Mouse (Mus musculus) CD4-positive helper T cell, adult 2 months (primary cell): ENCODE measurements around the gene Hoxa4.
A peak's percentile ranks its signal among the peaks of the same experiment; 100 is the strongest.

Experiments
- DNase-seq: peaks from one replicate; pipeline ENCODE4 v3.0.0-alpha.2; 2012; ENCODE audit warnings: low read depth, missing footprints, low spot score

The Hoxa4 gene

DNA sequence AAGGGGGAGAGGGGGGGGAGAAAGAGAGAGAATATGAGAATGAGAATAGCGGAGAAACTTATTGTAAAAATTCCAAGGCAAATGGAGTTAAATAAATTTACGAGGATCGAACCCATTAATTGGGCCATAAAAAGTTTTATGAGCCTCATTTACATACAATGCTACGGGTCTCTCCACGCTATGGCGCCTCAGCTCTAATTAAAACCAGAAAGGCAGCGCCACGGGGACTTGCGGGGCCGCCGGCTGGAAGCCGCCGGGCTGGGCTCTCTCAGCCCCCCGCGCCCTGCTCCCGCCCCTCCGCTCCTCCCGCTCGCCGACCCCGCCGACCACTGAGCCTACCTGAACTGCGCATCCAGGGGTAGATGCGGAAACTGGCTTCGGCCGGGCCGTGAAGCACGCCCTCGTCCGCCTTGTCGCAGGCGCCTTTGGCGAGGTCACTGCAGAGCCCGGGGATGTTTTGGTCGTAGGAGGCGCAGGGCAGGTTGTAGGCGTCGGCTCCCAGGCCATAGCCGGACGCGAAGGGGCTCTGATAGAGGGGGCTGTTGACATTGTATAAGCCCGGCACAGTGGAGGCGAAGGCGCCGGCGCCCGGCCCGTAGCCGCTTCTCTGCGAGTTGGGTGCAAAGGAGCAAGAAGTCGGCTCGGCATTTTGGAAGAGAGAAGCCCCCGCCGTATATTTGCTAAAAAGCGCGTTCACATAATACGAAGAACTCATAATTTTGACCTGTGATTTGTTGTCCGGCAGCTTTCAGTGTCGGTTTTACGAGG lies 25.3 kb upstream of the Hoxa4 start:
- peak; percentile 33 for DNase-seq

DNA sequence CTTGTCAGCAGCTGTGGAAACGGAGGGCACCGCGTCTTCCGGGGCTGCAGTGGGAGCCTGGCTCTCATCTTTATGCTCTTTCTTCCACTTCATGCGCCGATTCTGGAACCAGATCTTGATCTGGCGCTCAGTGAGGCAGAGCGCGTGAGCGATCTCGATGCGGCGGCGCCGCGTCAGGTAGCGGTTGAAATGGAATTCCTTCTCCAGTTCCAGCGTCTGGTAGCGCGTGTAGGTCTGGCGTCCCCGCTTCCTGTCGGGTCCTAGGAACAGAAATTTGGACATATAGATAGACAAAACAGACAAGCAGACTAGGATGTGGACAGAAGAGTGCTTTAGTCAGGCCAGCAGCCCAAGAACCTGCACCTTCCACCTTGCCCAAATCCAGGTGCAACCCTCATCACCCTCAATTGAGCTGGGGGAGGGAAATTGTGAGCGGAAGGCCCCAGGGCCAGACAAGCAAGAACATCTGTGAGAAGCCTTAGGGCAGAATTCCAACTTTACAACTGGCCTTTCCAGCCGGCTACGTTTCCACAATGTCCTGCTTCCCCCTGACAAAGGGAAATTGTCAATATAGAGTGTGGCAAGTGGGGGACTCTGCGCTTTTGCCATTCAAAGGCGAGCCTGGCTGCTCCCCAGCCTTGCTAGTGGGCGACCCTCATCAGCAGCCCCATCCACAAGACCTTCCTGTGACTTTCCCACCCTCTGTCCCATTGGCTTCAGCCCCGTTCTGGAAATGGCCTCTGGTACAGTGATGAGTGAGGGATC lies 24.4 kb upstream of the Hoxa4 start:
- no peak for DNase-seq

DNA sequence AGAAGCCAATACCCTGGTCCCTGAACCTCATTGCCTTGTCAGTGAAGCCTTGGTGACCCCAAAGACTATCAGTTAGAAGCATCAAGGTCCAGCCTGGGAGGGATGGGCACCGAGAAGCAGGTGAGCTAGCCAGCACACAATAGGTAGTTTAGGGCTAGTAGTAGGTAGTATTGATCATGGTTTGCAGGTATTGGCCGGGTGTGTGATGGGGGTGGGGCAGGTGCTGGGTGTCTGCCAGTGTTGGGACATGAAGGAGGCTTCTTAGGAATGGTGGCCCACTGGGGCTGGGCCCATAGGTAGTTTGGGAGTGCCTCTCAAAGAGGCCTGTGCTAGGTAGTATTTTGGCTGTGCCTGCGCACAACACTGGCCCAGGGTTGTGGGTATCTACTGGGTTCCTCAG lies 23.5 kb upstream of the Hoxa4 start:
- no peak for DNase-seq

DNA sequence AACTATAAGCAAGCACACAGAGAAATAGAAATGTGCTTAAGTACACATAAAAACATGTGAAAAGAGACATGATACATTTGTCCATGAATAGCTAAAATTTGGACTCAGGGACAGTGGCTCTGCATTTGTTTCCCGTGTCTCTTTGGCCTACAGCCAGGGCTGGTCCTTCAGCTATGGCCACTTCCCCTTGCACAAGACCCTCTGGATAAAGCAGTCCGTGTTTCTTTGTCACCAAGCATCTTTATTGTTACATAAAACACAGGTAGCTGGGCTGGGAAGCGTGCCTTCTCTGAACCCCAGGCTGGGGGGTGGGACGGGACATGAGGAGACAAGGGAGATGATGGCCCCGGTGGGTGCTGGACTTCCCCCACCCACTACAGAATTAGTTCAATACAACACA lies 22.7 kb upstream of the Hoxa4 start:
- no peak for DNase-seq

DNA sequence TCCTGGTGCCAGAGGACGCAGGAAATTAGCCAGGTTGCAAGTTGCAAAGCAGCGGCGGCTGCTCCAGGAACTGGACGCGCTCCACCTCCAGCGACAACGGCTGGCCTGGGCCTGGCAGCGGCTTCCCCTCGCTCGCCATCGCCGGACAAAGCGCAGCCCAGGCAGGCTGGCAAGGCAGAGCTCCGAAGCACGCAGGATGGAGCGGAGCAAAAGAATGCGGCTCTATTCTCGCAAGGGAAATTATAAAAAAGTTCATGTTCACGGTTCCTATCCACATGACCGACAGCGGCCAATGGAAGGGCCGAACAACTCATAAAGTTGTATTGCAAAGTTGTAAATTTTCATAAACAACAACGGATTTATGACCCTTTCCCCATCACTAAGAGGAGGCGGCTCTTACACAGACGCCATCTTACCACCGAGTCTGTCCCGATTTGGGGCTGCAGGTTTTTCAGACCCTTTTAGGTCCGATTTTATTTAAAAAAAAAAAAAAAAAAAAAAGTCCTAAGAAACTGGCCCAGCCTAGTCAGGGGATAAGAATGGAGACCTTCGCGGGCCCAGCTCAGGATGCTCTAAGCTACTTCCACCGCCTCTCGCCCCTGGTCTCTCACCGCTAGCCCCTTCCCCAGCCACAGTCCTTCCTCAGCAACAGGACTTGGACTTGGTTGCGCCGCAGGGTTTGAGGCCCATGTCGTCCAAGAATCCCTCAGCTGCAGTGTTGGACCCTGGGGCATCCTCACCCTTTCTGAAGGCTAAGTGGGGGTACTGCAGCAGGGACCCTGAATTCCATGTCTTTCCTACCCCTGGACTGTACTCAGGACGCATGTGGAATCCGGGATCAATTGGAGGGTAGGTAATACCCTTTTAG lies 21.8 kb upstream of the Hoxa4 start, which contains the start of the genes Hoxa3 and Gm28308:
TSS of gene Hoxa3 (minus strand) at position 218 of the 868 bp plus-strand sequence.
TSS of gene Gm28308 (minus strand) at position 221 of the 868 bp plus-strand sequence.
- DNase-seq: no peak

- DNase-seq: peak; percentile 41
Measured at GRCm38 (mm10) chr6:52212556-52213118, 21.1 kb upstream of the Hoxa4 start.

DNA sequence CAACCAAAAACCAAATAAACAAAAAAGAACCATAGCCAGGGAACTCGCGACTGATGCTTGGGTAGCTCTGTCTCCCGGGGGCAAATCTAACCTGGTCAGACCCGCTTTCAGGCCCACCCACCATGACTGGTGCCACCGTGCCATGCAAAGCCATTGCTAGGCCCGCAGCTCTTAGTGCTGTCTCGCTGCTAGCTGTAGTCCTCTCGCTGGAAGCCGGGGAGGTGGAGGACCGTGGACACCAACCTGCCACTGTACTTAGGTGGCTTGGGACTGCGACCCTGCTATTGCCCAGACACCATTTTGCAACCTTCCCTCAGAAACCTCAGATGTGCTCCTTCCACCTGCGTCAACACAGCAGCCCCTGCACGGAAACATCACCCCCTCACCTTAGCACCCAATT lies 20.4 kb upstream of the Hoxa4 start:
- no peak for DNase-seq

GRCm38 (mm10) chr6:52211170-52211935 lies 19.8 kb upstream of the Hoxa4 start:
- DNase-seq: peak; percentile 71

GRCm38 (mm10) chr6:52209685-52210046 lies 18.1 kb upstream of the Hoxa4 start:
- DNase-seq: no peak

DNA sequence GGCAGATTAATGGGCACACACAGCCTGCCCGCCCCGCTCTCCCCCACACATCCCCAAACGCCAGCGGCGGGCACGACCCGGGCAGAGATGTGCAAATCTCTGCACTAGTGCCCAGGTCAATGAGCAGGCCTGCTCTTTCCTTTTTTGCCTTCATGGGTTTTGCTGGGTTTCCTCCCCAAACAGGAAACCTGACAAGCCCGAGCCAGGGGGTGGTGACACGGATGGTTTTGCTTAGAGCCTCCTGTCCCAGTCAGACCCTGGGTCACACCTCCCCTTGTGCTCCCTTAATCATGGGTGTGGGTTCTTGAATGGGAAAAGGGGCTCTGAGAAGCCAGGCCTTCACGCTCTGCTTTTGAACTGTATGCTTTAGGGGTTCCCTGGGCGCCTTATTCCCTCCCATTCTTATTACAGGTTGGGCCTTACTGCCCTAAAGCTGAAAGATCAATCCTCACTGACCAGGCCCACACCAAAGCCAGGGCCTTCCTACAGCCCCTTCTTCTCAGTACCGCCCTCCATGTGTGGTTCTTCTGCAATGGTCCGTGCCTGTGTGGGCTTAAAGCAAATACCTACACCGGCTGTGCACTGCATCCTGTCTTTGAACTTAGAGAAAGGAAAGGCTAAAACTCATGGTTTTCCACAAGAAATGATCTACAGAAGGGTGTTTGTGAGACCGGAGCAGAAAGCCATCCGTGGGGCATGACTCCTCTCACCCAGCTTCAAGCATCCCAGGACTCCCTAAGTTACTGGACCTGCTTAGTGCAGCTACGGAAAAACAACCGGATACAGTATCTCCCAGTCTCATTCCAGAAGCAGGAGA lies 17.5 kb upstream of the Hoxa4 start:
- DNase-seq: no peak

GRCm38 (mm10) chr6:52208072-52208867 lies 16.7 kb upstream of the Hoxa4 start, which contains the start of gene Hoxa6:
Gene Hoxa6 (minus strand): TSS chr6:52208722.
- DNase-seq: no peak

DNA sequence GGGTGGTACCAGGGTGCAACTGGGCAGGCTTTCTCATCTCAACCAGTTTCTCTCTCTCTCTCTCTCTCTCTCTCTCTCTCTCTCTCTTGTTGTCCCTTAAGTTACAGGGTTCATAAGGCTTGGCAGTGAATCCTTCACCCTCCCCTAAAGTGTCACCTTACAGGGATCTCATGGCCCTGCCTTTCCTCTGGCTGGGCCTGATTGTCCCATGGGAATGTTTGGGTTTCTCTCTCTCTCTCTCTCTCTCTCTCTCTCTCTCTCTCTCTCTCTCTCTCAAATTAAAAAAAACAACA lies 16.1 kb upstream of the Hoxa4 start:
- DNase-seq: no peak

- no peak for DNase-seq
Measured at GRCm38 (mm10) chr6:52206882-52207683, 15.5 kb upstream of the Hoxa4 start.

GRCm38 (mm10) chr6:52205638-52206621 lies 14.4 kb upstream of the Hoxa4 start:
- no peak for DNase-seq

GRCm38 (mm10) chr6:52205221-52205620 lies 13.7 kb upstream of the Hoxa4 start:
- no peak for DNase-seq

DNA sequence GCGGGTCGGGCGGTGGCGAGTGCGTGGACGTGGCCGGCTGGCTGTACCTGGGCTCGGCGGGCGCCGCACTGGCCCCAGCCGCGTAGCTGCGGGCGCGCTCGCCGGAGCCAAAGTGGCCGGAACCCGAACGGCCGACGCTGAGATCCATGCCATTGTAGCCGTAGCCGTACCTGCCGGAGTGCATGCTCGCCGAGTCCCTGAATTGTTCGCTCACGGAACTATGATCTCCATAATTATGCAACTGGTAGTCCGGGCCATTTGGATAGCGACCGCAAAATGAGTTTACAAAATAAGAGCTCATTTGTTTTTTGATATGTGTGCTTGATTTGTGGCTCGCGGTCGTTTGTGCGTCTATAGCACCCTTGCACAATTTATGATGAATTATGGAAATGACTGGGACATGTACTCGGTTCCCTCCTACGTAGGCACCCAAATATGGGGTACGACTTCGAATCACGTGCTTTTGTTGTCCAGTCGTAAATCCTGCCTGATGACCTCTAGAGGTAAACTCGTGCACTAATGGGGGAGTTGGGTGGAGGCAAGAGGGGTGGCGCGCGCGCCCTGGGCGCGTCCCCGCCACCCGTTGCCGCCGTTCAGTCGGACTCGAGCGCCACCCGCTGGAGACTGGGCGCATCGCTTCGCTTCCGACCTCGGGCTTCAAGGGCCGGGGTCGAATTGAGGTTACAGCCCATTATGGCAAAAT lies 12.6 kb upstream of the Hoxa4 start, which contains the start of gene Hoxa5:
TSS of gene Hoxa5 (minus strand) at position 538 of the 703 bp plus-strand sequence.
- no peak for DNase-seq
